Mouse (Mus musculus) heart, postnatal 0 days (tissue): Measurements from ENCODE around the gene Ncf1. TPM values are rescaled to one million over a fixed set of nuclear protein-coding genes. Genes with fewer than 3 reads are reported as not detected.

Source experiments
- ATAC-seq: fragments of 200-750 bp; cut with Nextera tagmentation; 2 replicates; pipeline ENCODE4 v1.8.0; 2017; ENCODE audit warnings: low read depth, moderate number of reproducible peaks, moderate library complexity; ENCODE audit not compliant: insufficient read depth
- DNase-seq: peaks from one replicate; pipeline ENCODE4 v3.0.0-alpha.2; 2016; ENCODE audit warnings: low spot score
- H3K27ac ChIP-seq: fragments of 300-500 bp; sonication (generic); 2 replicates; pipeline ENCODE4 v1.5.1; 2014; ENCODE audit warnings: low read depth, mild to moderate bottlenecking
- H3K27me3 ChIP-seq: fragments of 300-500 bp; sonication (generic); 2 replicates; pipeline ENCODE4 v1.6.1; 2014; ENCODE audit warnings: low read length, mixed read lengths; ENCODE audit not compliant: control insufficient read depth, insufficient read depth
- H3K36me3 ChIP-seq: fragments of 300-500 bp; sonication (generic); replicated peaks from 2 replicates; pipeline ENCODE4 v1.6.1; 2014; ENCODE audit warnings: low read length, mixed read lengths; ENCODE audit not compliant: control insufficient read depth, insufficient read depth
- H3K4me1 ChIP-seq: fragments of 300-500 bp; sonication (generic); 2 replicates; pipeline ENCODE4 v1.6.1; 2014; ENCODE audit warnings: antibody characterized with exemption; ENCODE audit not compliant: control insufficient read depth, insufficient read depth
- H3K4me2 ChIP-seq: fragments of 300-500 bp; sonication (generic); 2 replicates; pipeline ENCODE4 v1.6.1; 2014; ENCODE audit warnings: low read depth, mild to moderate bottlenecking, low read length, moderate library complexity
- H3K4me3 ChIP-seq: fragments of 300-500 bp; sonication (generic); 2 replicates; pipeline ENCODE4 v1.5.1; 2014; ENCODE audit warnings: low read depth, low read length
- H3K9ac ChIP-seq: fragments of 300-500 bp; sonication (generic); replicated peaks from 2 replicates; pipeline ENCODE4 v1.6.1; 2014; ENCODE audit warnings: low read depth, low read length, mixed read lengths
- H3K9me3 ChIP-seq: fragments of 300-500 bp; sonication (generic); replicated peaks from 2 replicates; pipeline ENCODE4 v1.6.1; 2016; ENCODE audit warnings: low read length; ENCODE audit not compliant: control insufficient read depth
- CTCF ChIP-seq: IDR thresholded peaks from 2 replicates; pipeline ENCODE4 v1.5.1; 2016; ENCODE audit warnings: antibody characterized with exemption, control low read depth, low read depth
- EP300 ChIP-seq: IDR thresholded peaks from 2 replicates; pipeline ENCODE4 v1.6.1; 2016; ENCODE audit warnings: antibody characterized with exemption, low read depth
- WGBS: fragments of 180-500 bp; shearing (Covaris S2); extraction: QIAGEN DNeasy Blood & Tissue Kit; methylation state at CpG from one replicate; pipeline ENCODE4 v1.1.7; 2014; 5-methylcytosine and 5-hydroxymethylcytosine counted together
- polyA plus RNA-seq: library from polyadenylated mRNA; unstranded; fragments of >200 nt; fragmentation: Nextera tagmentation; extraction: Ambion mirVana; gene quantifications from 2 replicates; pipeline ENCODE4 v1.2.1, GENCODE M21; 2015
- total RNA-seq: library from RNA; depleted of rRNA; stranded (reverse); fragments of >200 nt; gene quantifications from 2 replicates; pipeline ENCODE4 v1.2.3, GENCODE M21; 2014; ENCODE audit warnings: low replicate concordance

The Ncf1 gene
- total and polyA plus RNA-seq, 2 experiments from 2014 or later: 1.7 to 3.1 TPM

DNA sequence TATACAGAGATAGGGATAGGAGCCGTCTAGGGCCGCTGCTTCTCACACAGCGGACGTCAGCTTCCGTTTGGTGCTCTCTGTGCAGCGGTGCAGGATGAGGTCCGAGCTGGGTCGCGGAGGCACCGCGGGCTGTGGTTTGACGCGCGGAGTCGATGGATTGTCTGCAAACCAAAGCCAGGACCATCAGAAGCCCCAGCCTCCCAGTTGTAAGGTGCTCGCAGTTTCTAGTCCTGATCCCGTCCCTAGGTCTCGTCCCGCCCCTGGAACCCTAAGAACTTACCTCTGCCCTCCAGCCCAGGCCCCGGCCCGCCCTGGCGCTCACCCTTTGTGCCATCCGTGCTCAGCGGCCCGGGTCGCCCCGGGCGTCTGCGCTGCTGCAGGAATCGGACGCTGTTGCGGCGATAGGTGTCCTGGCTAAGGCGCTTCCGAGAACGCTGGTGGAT lies 7.7 kb downstream of the Ncf1 start:
- Histone ChIP-seq H3K4me2 (peak overlapping the region; percentile 51), H3K4me1 (no peaks in the 10 kb centered on the region), H3K9me3 (no peaks in the 10 kb centered on the region), H3K27me3 (peaks cover 11% of the 10 kb centered on the region), H3K4me3 (peak overlapping the region; percentile 24), H3K36me3 (0 out of 2 replicates have a peak, but pooled peaks cover 7% of the 10 kb centered on the region), H3K27ac (no peak overlapping the region), H3K9ac (no peak overlapping the region)
- ATAC-seq (no peak), DNase-seq (no peak)
- TF ChIP-seq EP300 (no peak), CTCF (no peak)
- WGBS: 5% methylated on average over 36 of the region's 36 CpGs

DNA sequence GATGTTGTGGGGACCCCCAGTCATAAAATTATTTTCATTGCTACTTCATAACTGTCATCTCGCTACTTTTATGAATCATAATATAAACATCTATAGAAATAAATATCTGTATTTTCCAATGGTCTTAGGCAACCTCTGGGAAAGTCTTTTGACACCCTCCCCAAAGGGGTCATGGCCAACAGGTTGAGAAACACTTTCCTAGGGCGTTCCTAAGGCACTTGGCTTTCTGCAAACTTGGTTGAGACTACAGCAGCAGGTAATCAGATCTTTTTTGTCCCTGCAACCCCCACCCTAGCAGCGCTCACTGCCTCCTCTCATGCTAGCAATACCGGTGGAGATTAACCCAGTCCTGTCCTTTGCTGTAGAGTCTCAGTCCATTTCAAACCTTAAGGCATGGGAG lies 8.1 kb downstream of the Ncf1 start:
- Histone ChIP-seq H3K9me3 (no peaks in the 10 kb centered on the region), H3K27me3 (peaks cover 11% of the 10 kb centered on the region), H3K4me2 (peak overlapping the region; percentile 51), H3K9ac (no peak overlapping the region), H3K27ac (no peak overlapping the region), H3K36me3 (0 out of 2 replicates have a peak, but pooled peaks cover 12% of the 10 kb centered on the region), H3K4me1 (no peaks in the 10 kb centered on the region), H3K4me3 (peak overlapping the region; percentile 24; the same call in 1 of the 2 replicates)
- WGBS: 58% methylated on average over 4 of the region's 4 CpGs
- TF ChIP-seq CTCF (no peak), EP300 (no peak)
- no peak for ATAC-seq
- DNase-seq: no peak

DNA sequence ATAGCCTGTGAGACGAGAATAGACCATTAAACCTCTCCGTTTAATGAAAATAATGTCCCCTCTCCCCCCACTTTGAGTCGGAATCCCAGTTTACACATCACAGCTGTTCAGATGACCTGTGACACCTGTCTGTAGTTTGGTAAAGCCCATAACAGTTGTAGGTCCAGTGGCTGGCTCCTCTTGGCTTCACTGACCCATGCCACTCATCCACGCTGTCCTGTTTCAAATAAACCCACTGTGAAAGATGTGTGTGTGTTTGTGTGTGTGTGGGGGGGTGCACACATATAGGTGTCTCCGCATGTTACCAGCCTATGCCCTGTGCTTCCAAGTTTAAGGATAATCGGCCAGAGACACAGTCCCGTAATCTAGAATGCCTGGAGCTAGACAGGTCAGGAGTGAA lies 11.5 kb downstream of the Ncf1 start:
- Histone ChIP-seq H3K9me3 (no peaks in the 10 kb centered on the region), H3K9ac (no peak overlapping the region), H3K4me1 (no peaks in the 10 kb centered on the region), H3K4me3 (no peak overlapping the region), H3K27me3 (peaks cover 11% of the 10 kb centered on the region), H3K4me2 (no peak overlapping the region), H3K36me3 (0 out of 2 replicates have a peak, but pooled peaks cover 16% of the 10 kb centered on the region), H3K27ac (no peak overlapping the region)
- no peak for DNase-seq
- 91% methylated on average over 7 of the region's 7 CpGs for whole genome bisulfite sequencing
- no peak for TF ChIP-seq EP300
- no peak for TF ChIP-seq CTCF
- ATAC-seq: no peak

DNA sequence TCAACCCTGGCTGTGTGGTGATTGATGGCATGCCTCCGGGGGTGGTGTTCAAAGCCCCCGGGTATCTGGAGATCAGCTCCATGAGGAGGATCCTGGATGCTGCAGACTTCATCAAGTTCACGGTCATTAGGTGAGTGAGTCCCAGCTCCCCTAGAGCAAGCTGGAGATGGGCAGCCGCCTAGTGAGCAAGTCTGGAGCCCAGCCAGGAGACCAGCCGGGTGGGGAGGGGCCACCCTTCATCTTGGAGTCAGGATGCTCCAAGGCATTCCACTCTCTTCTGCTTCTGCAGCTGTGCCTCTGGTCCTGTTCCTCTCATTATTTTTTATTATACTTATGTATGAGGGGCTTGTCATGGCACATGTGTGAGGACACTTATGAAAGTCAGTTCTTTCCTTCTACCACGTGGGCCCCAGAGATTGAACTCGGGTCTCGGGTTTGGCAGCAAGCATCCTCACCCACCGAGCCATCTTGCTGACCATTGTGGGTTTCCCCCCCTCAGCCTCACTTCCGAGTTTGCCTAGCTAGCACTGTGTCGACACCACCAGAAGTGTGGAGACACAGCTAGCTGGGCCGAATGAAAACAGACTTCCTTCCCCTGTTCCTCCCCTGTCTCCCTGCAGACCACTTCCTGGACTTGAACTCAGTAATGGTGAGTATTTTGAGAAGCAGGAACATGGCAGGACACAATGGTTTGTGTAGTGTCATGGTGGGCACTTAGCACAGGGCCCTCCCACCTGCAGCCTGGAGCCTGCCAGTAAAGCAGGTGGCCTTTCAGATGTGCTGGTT lies 15.2 kb downstream of the Ncf1 start:
- H3K4me3 ChIP-seq: no peak overlapping the region
- ATAC-seq: no peak

DNA sequence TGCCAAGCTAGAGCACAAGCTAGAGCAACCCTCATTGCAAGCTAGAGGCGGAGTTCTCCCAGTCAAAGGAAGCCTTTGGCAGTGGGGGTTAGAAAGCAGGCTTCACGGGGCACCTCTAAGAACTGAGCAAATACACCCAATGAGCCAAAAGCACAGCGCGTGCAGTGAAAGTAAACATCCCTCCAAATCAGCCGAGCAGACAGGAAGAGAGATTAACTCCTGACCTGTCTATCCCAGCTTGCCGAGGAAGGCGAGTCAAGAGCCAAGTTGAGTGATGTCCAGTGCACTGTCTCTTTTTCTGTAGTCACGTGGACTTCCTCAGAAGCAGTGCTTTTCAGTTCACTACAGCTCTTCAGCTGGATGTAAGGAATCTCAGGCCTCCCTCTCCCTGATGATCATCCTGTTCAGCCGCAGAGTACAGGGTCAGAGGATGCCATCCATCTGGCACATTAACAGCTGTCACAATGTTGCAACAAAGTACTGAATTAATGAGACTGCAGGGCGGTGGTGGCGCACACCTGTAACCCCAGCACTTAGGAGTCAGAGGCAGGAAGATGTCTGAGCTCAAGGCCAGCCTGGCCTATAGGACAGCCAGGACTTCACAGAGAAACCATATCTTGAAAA lies 19.4 kb downstream of the Ncf1 start:
- ATAC-seq (no peak; the same call in 1 of the 2 replicates), DNase-seq (no peak)
- H3K27me3 ChIP-seq: no peaks in the 10 kb centered on the region
- H3K4me1 ChIP-seq: no peaks in the 10 kb centered on the region
- no peak overlapping the region for H3K27ac ChIP-seq
- TF ChIP-seq EP300 (no peak), CTCF (no peak)
- 48% methylated on average over 11 of the region's 11 CpGs for WGBS
- H3K9me3 ChIP-seq: no peaks in the 10 kb centered on the region
- 0 out of 2 replicates have a peak, but pooled peaks cover 7% of the 10 kb centered on the region for H3K36me3 ChIP-seq
- no peak overlapping the region for H3K4me3 ChIP-seq
- no peak overlapping the region for H3K4me2 ChIP-seq
- H3K9ac ChIP-seq: no peak overlapping the region

More for the DNA sequence above, 15.2 kb downstream of the Ncf1 start:
- H3K4me2 ChIP-seq: no peak overlapping the region
- H3K36me3 ChIP-seq: 0 out of 2 replicates have a peak, but pooled peaks cover 18% of the 10 kb centered on the region
- no peak for DNase-seq
- H3K4me1 ChIP-seq: no peaks in the 10 kb centered on the region
- no peak overlapping the region for H3K9ac ChIP-seq
- TF ChIP-seq EP300: no peak
- TF ChIP-seq CTCF: no peak
- H3K27ac ChIP-seq: no peak overlapping the region
- H3K27me3 ChIP-seq: no peaks in the 10 kb centered on the region
- 52% methylated on average over 12 of the region's 12 CpGs for WGBS
- no peaks in the 10 kb centered on the region for H3K9me3 ChIP-seq
